Mouse (Mus musculus) neural tube, embryonic 13.5 days (tissue): ENCODE results near the gene Abca17. TPM values are rescaled to one million over a fixed set of nuclear protein-coding genes. Genes with fewer than 3 reads are reported as not detected.
A peak's percentile ranks its signal among the peaks of the same experiment; 100 is the strongest.

Experiments used
- ATAC-seq: fragments of 200-750 bp; cut with Nextera tagmentation; 2 replicates; pipeline ENCODE4 v1.8.0; 2017; ENCODE audit warnings: low read depth, mild to moderate bottlenecking, moderate TSS enrichment, moderate library complexity
- H3K27ac ChIP-seq: fragments of 300-500 bp; sonication (generic); replicated peaks from 2 replicates; pipeline ENCODE4 v1.5.1; 2015; ENCODE audit warnings: moderate library complexity, mild to moderate bottlenecking, inconsistent platforms
- H3K27me3 ChIP-seq: fragments of 300-500 bp; sonication (generic); 2 replicates; pipeline ENCODE4 v1.6.1; 2015; ENCODE audit warnings: mild to moderate bottlenecking, inconsistent platforms
- H3K36me3 ChIP-seq: fragments of 300-500 bp; sonication (generic); 2 replicates; pipeline ENCODE4 v1.6.1; 2015; ENCODE audit warnings: mild to moderate bottlenecking, inconsistent platforms
- H3K4me1 ChIP-seq: fragments of 300-500 bp; sonication (generic); replicated peaks from 2 replicates; pipeline ENCODE4 v1.6.1; 2015; ENCODE audit warnings: inconsistent platforms
- H3K4me2 ChIP-seq: fragments of 300-500 bp; sonication (generic); 2 replicates; pipeline ENCODE4 v1.6.1; 2015; ENCODE audit warnings: inconsistent platforms, mild to moderate bottlenecking, moderate library complexity
- H3K4me3 ChIP-seq: fragments of 300-500 bp; sonication (generic); 2 replicates; pipeline ENCODE4 v1.5.1; 2015; ENCODE audit warnings: mild to moderate bottlenecking, inconsistent platforms
- H3K9ac ChIP-seq: fragments of 300-500 bp; sonication (generic); 2 replicates; pipeline ENCODE4 v1.6.1; 2015; ENCODE audit warnings: moderate library complexity, mild to moderate bottlenecking, inconsistent platforms
- H3K9me3 ChIP-seq: fragments of 300-500 bp; sonication (generic); 2 replicates; pipeline ENCODE4 v1.6.1; 2016; ENCODE audit warnings: inconsistent platforms
- WGBS: fragments of 180-500 bp; shearing (Covaris S2); methylation state at CpG from one replicate; pipeline ENCODE4 v1.1.7; 2015; 5-methylcytosine and 5-hydroxymethylcytosine counted together
- polyA plus RNA-seq: library from polyadenylated mRNA; unstranded; fragments of >200 nt; fragmentation: Nextera tagmentation; extraction: Ambion mirVana; gene quantifications from 2 replicates; pipeline ENCODE4 v1.2.1, GENCODE M21; 2015

Abca17 gene
- polyA plus RNA-seq, 1 experiment from 2014 or later: 0.31 TPM

DNA sequence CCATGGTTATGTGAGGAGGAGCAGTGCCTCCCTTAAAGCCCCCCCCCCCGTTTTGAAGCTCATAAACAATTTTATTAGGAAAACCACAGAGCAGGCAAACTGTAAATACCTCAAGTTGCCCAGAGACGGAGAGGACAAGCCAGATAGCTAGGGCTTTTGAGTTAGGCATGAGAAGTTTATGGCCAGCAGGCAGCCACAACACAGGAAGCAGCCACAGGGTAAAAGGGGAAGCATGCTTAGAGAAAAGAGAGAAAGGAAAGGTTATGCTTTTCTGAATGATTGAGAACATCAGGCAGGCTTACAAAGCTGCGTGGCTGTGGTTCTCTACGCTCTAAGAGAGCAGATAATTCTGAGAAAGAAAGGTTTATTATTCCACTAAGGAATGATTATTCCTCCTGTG, 90.4 kb downstream of the Abca17 start:
- Histone ChIP-seq H3K9me3 (no peaks in the 10 kb centered on the region), H3K27ac (no peak overlapping the region), H3K4me3 (no peak overlapping the region), H3K36me3 (no peaks in the 10 kb centered on the region), H3K9ac (no peak overlapping the region), H3K4me2 (no peak overlapping the region), H3K27me3 (no peaks in the 10 kb centered on the region), H3K4me1 (no peaks in the 10 kb centered on the region)
- WGBS: 65% methylated on average over 4 of the region's 4 CpGs
- no peak for ATAC-seq

DNA sequence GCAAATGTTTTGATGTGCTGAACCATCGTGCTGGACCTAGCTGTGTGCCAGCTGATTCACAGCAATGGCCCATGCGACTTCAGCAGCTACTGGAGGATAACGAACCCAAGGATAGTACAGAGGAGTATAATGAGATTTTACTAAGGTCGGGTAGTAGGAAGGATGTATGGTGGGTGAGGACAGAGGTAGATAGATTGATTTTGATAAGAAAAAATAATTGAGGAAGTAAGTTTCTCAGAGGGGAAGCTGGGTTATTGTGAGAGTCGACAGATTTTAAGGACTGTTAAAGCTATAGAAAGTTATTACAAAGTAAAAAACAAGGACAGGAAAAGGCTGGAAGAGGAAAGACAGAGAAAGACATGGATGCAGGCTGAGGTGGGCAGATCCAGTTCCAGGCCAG, 91.2 kb downstream of the Abca17 start:
- Histone ChIP-seq H3K9ac (no peak overlapping the region), H3K36me3 (no peaks in the 10 kb centered on the region), H3K27ac (no peak overlapping the region), H3K4me3 (no peak overlapping the region), H3K4me1 (no peaks in the 10 kb centered on the region), H3K4me2 (no peak overlapping the region), H3K27me3 (no peaks in the 10 kb centered on the region), H3K9me3 (no peaks in the 10 kb centered on the region)
- no peak for ATAC-seq
- 84% methylated on average over 5 of the region's 5 CpGs for WGBS

DNA sequence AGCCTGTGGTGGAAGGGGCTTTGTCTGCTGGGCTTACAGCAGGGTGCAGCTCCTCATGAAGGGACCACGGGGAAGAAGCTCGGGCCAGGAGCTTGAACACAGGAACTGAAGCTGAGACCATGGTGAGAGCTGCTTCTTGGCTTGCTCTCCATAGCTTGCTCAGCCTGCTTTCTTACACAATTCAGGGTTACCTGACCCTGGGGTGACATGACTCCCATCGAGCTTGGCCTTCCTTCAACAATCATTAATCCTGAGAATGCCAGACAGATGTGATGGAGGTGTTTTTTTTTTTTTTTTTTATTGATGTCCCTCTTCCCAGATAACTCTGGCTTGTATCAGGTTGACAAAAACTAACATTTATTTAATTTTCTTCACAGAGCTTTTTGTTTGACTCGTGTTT, 91.9 kb downstream of the Abca17 start:
- H3K4me2 ChIP-seq: no peak overlapping the region
- H3K4me3 ChIP-seq: no peak overlapping the region
- no peaks in the 10 kb centered on the region for H3K27me3 ChIP-seq
- no peak for ATAC-seq
- no peaks in the 10 kb centered on the region for H3K4me1 ChIP-seq
- no peaks in the 10 kb centered on the region for H3K9me3 ChIP-seq
- no peaks in the 10 kb centered on the region for H3K36me3 ChIP-seq
- no peak overlapping the region for H3K27ac ChIP-seq
- 80% methylated on average over 4 of the region's 4 CpGs for WGBS
- H3K9ac ChIP-seq: no peak overlapping the region

DNA sequence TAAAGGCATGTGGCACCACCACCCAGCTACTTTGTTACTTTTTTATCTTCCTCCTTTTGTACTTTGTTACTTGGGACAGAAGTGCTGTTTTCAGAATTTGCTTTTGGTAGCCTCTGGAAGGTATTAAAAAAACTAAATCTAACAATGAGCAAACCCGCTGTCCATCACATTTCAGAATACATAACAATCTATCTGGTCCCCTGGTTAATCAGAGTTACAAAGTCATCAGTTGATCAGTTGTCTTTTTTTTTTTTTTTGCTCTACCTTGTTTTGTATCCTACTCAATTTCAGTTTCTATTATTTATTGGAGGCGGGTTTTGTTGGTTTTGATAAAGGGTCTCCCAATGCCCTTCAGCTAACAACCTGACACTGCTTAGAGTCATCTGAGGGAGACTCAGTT, 98.5 kb downstream of the Abca17 start:
- WGBS: 97% methylated on average over 2 of the region's 2 CpGs
- no peak overlapping the region for H3K4me3 ChIP-seq
- H3K36me3 ChIP-seq: peaks cover 15% of the 10 kb centered on the region
- H3K9me3 ChIP-seq: no peaks in the 10 kb centered on the region
- H3K4me2 ChIP-seq: 0 out of 2 replicates have a peak overlapping the region, but pooled peaks have one; percentile 84
- H3K27me3 ChIP-seq: no peaks in the 10 kb centered on the region
- no peak overlapping the region for H3K9ac ChIP-seq
- peaks cover 17% of the 10 kb centered on the region for H3K4me1 ChIP-seq
- no peak overlapping the region for H3K27ac ChIP-seq
- ATAC-seq: no peak

DNA sequence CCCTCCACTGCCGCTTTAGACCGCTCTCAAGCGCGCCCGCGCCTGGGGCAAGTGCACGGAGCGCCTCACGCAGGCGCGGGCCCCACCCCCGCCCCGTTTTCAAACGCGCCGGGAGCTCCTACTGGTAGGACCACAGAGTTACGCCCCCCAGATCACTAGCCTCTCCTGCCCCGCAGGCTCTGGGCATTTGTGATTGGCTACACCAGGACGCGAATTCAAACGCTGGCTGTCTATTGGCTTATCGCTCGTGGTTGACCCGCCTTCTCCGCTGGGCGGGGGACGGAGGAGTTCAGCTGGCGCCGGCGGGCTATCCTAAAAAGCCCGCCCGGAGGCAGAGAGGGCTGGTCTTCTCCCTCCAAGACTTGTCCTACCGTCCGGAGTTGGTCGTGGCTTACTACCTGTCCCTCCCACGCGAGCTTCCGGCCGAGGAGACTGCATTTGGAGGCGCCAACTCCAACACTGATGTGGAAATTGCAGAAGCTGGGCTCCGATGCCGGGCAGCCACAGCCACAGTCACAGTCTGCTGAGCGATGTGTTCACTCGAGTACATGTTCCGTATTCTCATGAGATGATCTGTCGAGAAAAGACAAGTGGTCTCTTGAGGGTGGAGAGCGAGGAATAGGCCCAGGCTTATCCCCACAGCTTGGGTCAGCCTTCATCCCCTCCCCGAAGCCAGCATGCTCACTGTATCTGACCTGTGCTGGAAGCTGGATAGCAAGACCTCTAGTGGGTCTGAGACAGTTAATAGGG, 99.4 kb downstream of the Abca17 start, which contains the start of gene Ccnf:
Ccnf (minus strand) TSS at position 165 of the 750 bp plus-strand sequence.
- Histone ChIP-seq H3K9me3 (no peaks in the 10 kb centered on the region), H3K4me2 (peak within 1 kb of the TSS; percentile 84), H3K36me3 (peaks cover 17% of the 10 kb centered on the region), H3K27me3 (no peaks in the 10 kb centered on the region), H3K27ac (peak within 1 kb of the TSS; percentile 75), H3K9ac (peak within 1 kb of the TSS; percentile 82), H3K4me1 (peaks cover 17% of the 10 kb centered on the region), H3K4me3 (peak within 1 kb of the TSS; percentile 77)
- peak; percentile 100 for ATAC-seq
- WGBS: under 1% methylated on average over 48 of the region's 48 CpGs

DNA sequence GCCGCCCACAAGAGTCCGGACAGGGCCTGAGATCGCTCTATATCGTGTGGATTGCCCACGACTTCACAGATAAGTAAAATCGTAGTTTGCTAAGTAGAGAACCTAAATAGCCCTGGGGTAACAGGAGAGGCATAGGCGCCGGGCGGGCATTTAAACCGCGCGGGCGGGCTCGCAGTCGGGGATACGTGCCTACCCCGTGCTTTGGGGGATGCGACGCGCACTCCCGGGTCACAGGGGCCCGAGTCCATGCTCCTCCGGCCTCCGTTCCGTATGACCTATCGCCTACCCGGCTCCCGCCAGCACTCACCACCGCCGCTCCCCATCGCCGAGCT, 99.9 kb downstream of the Abca17 start:
- no peaks in the 10 kb centered on the region for H3K9me3 ChIP-seq
- H3K27me3 ChIP-seq: no peaks in the 10 kb centered on the region
- H3K4me2 ChIP-seq: peak overlapping the region; percentile 84
- H3K4me1 ChIP-seq: peaks cover 17% of the 10 kb centered on the region
- peak overlapping the region; percentile 59 for H3K27ac ChIP-seq
- ATAC-seq: no peak; the same call in 1 of the 2 replicates
- H3K4me3 ChIP-seq: peak overlapping the region; percentile 77
- peaks cover 22% of the 10 kb centered on the region for H3K36me3 ChIP-seq
- H3K9ac ChIP-seq: peak overlapping the region; percentile 82
- 1% methylated on average over 32 of the region's 32 CpGs for WGBS

DNA sequence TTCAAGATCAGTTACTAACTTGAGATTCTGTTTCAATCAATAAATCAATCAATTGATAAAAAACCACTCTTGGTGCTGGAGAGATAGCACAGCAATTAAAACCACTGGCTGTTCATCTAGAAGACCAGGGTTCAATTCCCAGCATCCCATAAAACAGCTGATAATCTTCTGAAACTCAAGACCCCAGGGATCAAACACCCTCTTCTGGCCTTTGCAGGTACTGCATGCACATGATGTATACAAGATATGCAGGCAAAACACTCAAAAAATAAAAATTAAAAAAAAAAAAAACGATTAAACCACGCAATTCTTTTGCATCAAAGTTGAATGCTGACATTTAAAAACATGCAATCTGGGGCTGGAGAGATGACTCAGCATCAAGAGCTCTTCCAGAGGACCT, 102.2 kb downstream of the Abca17 start:
- Histone ChIP-seq H3K36me3 (peaks cover 39% of the 10 kb centered on the region), H3K4me3 (no peak overlapping the region), H3K27ac (no peak overlapping the region), H3K4me1 (peaks cover 17% of the 10 kb centered on the region), H3K9me3 (peaks cover 4% of the 10 kb centered on the region; the same call in 1 of the 2 replicates), H3K9ac (no peak overlapping the region), H3K4me2 (no peak overlapping the region), H3K27me3 (no peaks in the 10 kb centered on the region)
- WGBS: 89% methylated on average over 2 of the region's 2 CpGs
- no peak for ATAC-seq

DNA sequence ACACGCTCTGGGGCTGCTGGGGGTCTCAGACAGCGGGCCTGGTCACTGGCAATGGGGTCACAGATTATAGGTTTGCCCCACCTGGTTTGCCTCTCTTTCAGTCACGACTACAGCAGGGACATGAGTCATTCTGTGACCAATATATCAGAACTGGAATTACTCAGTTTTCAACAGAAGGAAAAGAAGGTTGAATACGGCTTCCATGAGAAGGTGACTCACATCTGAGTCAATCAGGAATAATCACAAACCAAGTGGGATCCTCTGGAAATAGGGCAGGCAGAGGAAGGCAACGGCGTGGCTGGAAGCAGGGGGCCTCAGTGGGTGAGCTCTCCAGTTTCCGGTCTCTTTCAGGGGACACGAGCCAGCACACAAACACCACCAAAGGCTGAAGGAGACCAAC, 106.8 kb downstream of the Abca17 start:
- ATAC-seq: no peak
- Histone ChIP-seq H3K27me3 (no peaks in the 10 kb centered on the region), H3K9me3 (peaks cover 6% of the 10 kb centered on the region; the same call in 1 of the 2 replicates), H3K4me2 (no peak overlapping the region), H3K4me3 (no peak overlapping the region), H3K9ac (no peak overlapping the region), H3K27ac (no peak overlapping the region), H3K4me1 (no peaks in the 10 kb centered on the region), H3K36me3 (peaks cover 83% of the 10 kb centered on the region)
- 99% methylated on average over 8 of the region's 8 CpGs for WGBS

DNA sequence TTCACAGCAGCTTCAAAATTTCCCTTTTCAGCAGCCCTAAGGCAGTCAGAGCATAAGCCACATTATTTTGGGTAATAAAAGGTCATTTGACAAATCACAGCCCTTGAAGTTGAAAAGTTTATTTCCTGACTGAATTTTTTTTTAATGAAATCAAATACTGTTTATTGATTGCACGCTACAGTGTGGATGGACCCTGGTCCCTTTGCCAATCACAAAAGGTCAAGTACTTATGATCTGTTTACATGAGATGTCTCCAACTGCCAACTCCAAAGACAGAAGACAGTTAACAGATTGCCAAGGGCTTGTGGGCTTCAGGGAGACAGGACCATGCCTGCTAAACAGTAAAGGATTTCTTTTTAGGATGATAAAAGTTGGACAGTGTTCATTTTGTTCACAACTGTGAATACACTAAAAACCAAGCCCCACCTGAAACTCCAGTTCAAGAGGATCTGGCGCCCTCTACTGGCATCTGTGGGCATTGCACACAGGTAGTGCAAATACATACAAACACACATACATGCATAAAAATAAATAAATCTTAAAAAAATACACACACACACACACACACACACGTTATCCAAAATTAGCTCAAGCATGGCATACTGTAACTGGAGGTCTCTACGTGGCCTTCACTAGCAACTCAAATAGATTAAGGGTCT, 107.4 kb downstream of the Abca17 start:
- Histone ChIP-seq H3K36me3 (peaks cover 83% of the 10 kb centered on the region), H3K27me3 (no peaks in the 10 kb centered on the region), H3K9me3 (peaks cover 6% of the 10 kb centered on the region; the same call in 1 of the 2 replicates), H3K27ac (no peak overlapping the region), H3K4me2 (no peak overlapping the region), H3K9ac (no peak overlapping the region), H3K4me3 (no peak overlapping the region), H3K4me1 (no peaks in the 10 kb centered on the region)
- ATAC-seq: no peak
- WGBS: 84% methylated on average over 4 of the region's 4 CpGs

DNA sequence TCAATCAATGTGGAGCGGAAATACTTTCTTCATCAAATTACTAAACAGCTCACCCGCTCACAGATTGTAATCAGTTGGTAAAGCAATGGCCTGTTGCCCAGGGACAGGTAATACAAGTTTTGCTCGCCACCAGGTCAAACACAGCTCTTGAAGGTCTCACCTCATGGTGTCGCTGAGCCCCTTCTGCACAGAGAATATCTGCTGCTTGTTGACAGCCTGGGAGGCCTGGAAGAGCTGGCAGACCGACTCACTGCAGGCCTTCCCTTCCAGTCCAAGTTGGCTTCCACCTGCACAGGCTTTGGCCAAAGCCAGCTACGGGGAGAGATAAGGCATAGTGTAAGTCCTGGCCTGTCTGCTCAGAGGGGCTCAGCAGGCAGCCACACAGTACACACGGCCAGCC, 113.9 kb downstream of the Abca17 start:
- no peak overlapping the region for H3K4me2 ChIP-seq
- no peak overlapping the region for H3K9ac ChIP-seq
- H3K9me3 ChIP-seq: no peaks in the 10 kb centered on the region
- no peak for ATAC-seq
- H3K4me1 ChIP-seq: no peaks in the 10 kb centered on the region
- no peak overlapping the region for H3K4me3 ChIP-seq
- H3K36me3 ChIP-seq: peaks cover 93% of the 10 kb centered on the region
- no peaks in the 10 kb centered on the region for H3K27me3 ChIP-seq
- H3K27ac ChIP-seq: no peak overlapping the region
- 96% methylated on average over 7 of the region's 7 CpGs for WGBS

DNA sequence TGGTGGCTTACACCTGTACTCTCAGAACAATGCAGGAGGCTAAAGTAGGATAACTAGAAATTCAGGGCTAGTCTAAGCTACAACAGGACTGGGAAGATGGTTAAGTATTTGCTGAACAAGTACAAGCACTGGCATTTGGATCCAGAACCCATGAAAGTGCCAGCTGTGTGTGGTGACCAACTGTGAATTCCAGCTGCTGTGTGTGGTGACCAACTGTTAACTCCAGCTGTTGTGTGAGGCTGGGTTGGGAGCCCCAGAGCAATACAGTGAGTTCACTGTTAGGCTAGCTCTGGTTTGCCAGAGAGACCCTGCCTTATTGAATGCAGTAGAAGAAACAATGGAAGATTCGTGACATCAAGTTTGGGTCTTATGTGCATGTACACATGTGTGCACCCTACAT, 114.4 kb downstream of the Abca17 start:
- Histone ChIP-seq H3K27ac (no peak overlapping the region), H3K9ac (no peak overlapping the region), H3K9me3 (no peaks in the 10 kb centered on the region), H3K4me3 (no peak overlapping the region), H3K4me1 (no peaks in the 10 kb centered on the region), H3K4me2 (no peak overlapping the region), H3K27me3 (no peaks in the 10 kb centered on the region), H3K36me3 (peaks cover 92% of the 10 kb centered on the region)
- no peak for ATAC-seq
- 84% methylated on average over 1 of the region's 1 CpGs for WGBS

DNA sequence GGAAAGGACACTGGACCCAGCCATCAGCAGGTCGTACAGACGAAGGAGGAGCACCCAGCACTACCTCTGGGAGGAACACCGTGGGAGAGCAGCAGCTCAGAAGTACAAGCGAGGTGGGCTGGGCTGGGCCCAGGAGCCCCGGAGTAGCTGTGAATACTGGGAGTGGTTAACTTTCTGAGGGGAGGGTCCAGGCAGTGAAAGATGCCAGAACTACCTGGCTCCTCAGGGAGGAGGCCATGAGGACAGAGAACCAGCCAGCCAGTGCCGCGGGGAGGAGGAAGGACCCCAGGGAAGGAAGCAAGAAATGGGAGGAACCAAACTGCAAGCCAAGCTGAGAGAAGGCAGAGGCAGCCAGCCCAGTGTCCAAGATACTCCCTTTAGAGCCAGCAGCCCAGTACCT, 122.9 kb downstream of the Abca17 start:
- H3K36me3 ChIP-seq: peaks cover 77% of the 10 kb centered on the region
- no peaks in the 10 kb centered on the region for H3K9me3 ChIP-seq
- H3K9ac ChIP-seq: no peak overlapping the region
- no peak overlapping the region for H3K4me2 ChIP-seq
- no peaks in the 10 kb centered on the region for H3K27me3 ChIP-seq
- H3K4me1 ChIP-seq: no peaks in the 10 kb centered on the region
- no peak overlapping the region for H3K27ac ChIP-seq
- H3K4me3 ChIP-seq: no peak overlapping the region
- 88% methylated on average over 7 of the region's 7 CpGs for WGBS
- no peak for ATAC-seq
